Mouse (Mus musculus): Measurements from ENCODE around the gene Dlgap5.

The Dlgap5 gene

DNA sequence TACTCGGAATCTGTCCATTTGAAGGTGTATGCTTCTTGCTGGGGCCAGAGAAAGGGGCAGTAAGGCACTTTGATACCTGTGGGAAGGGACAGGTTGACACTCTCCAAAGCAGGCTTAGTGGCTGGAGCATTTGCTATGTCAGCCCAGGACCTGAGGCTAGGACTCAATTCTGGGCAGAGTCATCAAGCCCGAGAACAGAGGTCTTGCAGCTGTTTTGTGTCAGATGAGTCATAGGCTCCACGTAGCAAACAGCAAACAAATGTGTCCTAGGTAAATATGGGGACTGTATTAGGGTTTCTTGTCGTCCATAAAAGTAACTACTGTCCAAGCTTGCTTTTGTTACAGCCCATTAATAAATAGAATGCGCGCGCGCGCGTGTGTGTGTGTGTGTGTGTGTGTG is 65.9 kb downstream of the Dlgap5 start:
- ATAC-seq (ENCODE audit: low TSS enrichment): no peak

DNA sequence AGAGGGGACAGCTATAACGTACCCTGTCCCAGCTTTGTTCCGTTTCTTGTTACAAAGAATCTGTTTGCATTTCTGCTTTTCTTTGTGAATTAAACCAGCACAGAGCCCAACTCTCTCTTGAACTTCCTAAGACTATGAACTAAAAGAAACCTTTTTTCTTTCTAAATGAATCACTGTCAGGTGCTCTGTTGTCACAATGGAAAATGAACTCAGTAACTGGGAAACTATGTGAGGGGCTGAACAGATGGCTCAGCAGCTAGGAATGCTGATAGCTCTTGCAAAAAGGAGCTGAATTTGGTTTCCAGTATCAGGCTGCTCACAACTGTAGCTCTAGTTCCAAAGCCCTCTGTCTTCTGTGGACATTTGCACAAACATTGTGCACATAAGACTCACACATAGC is 67.2 kb downstream of the Dlgap5 start:
- peak; percentile 62 for ATAC-seq (ENCODE audit: low TSS enrichment)

DNA sequence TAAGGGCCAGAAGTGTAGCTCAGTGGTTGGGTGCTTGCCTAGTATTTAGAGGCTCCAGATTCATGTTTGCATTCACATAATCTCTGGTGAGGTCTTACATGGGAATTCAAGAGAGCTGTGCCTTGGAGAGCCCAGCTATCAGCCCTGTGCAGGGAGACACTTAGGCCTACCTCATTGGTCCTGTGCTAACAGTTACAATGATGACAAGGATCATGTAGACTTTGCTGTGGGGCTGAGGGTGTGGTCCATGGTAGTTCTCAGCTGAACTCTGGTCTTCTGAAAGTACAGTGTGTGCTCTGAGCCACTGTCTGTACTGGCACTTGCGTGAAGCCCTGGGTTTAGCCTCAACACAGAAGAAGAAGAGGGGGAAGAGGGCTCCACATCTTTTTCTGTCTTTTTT is 71.5 kb downstream of the Dlgap5 start:
- no peak for ATAC-seq (ENCODE audit: low TSS enrichment)

DNA sequence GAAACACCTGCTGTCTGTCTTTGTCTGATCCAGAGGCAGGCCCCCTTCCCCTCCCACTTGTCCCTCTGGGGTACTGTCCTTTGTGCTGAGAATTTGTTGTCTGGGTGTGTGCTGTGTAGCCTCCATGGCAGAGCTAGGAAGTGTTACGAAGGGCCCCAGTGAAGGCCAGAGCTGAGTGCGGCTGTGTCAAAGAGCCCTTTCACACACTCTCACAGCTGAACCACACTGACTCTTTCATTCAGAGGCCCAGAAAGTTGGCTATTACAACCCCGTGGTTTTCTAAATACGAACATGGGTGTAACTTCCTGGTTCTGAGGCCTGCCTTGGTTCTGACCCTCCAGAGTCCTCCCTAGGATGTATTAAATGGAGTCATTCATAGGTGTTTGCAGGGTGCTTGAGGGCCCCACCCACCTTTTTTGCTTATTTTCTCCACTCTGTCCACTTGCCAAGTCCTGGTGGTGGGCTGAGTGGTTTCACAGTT is 76.4 kb downstream of the Dlgap5 start:
- ATAC-seq (ENCODE audit: low TSS enrichment): peak; percentile 52; the same call in 1 of the 2 replicates

DNA sequence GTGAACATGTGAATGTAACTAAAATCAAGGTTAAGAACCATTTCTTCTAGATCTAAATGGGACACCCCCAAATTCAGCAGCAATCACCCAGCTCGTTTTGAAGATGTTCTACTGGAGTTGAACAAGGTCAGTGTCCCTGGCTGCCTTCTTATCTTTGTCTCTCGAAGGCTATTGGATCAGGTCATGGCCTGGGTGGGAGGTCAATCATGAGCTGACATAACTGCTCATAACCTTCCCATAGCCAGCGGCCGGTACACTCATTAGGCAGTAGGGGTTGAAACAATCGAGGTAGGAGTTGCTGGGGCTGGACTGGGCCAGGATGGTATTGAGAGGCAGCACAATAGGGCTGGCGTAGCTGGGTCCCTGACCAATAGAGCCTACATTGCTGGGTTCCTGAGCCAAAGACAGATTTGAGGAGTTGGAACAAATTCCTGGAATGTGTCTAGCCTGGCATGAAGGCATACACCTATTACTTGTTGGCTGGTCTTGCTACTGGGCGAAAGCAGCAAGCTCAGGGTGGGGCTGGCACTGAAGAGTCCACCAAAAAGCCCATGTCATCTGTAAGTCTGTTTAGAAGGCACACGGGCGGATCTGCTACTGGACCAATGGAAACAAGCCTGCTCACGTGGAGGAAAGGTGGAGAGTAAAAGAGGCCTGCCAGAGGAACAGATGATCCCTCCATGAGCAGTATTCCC is 77.8 kb downstream of the Dlgap5 start:
- ATAC-seq (ENCODE audit: low TSS enrichment): no peak
